Mouse (Mus musculus): Measurements from ENCODE around the gene Wnt3a. TPM values are rescaled to one million over a fixed set of nuclear protein-coding genes. Genes with fewer than 3 reads are reported as not detected.

Gene Wnt3a
- polyA plus RNA-seq, 1 experiment from 2014 or later = 0.45 TPM

DNA sequence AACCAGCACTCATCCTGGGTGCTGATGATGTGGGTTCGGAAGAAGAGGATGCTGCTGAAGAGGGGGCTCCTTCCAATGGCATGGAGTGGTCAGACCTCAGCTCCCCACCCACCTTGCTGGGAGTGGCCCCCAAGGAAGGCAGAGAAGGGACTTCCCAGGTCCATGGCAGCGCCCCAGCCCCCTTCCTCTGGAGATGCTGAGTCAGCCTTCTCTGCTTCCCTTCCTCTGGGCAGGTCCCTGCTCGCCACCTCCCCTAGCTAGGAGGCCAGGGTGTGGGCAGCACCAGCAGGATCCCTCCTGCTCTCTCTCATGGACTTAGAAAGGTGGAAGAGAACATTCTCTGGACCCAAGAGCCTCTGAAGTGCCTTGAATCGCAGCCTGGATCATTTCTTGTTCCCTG is 12.5 kb downstream of the Wnt3a start:
- Histone ChIP-seq H3K4me1 (ENCODE audit: control insufficient read depth, insufficient read depth, low read depth, low read length) (no peaks in the 10 kb centered on the region; the same call in 1 of the 2 replicates), H3K9ac (ENCODE audit: low read depth, low read length) (no peak overlapping the region), H3K9me3 (ENCODE audit: control insufficient read depth, low read length) (no peaks in the 10 kb centered on the region), H3K36me3 (ENCODE audit: control insufficient read depth, insufficient read depth, low read length) (no peaks in the 10 kb centered on the region), H3K4me2 (ENCODE audit: low read length) (no peak overlapping the region), H3K27me3 (replicated peaks; ENCODE audit: control insufficient read depth, insufficient read depth, low read length) (no peaks in the 10 kb centered on the region), H3K27ac (ENCODE audit: low read depth, low read length) (no peak overlapping the region), H3K4me3 (ENCODE audit: low read length) (no peak overlapping the region)
- no peak for ATAC-seq
- 72% methylated on average over 4 of the region's 4 CpGs for WGBS

DNA sequence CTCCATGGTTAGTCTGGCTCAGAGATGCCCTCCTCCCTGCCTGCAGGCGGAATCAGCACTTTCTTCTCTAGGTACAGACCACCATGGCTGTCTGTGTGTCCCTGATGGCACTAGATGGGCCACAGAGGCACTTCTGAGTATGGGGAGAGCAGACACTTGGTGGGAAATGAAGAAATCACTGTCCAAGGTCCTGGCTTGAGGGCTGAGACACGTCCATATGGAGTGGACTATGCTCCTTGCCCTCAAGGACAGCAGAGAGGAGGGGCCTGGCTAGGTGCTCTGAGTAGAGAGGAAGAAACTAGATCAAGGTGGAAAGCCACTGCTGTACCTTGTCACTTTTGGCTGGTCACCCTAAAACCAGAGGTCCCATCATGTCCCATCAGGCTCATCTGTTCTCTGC is 13.7 kb downstream of the Wnt3a start:
- H3K9ac ChIP-seq (ENCODE audit: low read depth, low read length) = no peak overlapping the region
- H3K27ac ChIP-seq (ENCODE audit: low read depth, low read length) = no peak overlapping the region
- 39% methylated on average over 2 of the region's 2 CpGs for WGBS
- H3K36me3 ChIP-seq (ENCODE audit: control insufficient read depth, insufficient read depth, low read length) = no peaks in the 10 kb centered on the region
- H3K4me3 ChIP-seq (ENCODE audit: low read length) = no peak overlapping the region
- no peaks in the 10 kb centered on the region for H3K27me3 ChIP-seq (replicated peaks; ENCODE audit: control insufficient read depth, insufficient read depth, low read length)
- no peak overlapping the region for H3K4me2 ChIP-seq (ENCODE audit: low read length)
- no peaks in the 10 kb centered on the region for H3K9me3 ChIP-seq (ENCODE audit: control insufficient read depth, low read length)
- no peak for ATAC-seq
- H3K4me1 ChIP-seq (ENCODE audit: control insufficient read depth, insufficient read depth, low read depth, low read length) = no peaks in the 10 kb centered on the region

- Histone ChIP-seq H3K9me3 (ENCODE audit: control insufficient read depth, low read length) (no peaks in the 10 kb centered on the region), H3K4me3 (ENCODE audit: low read length) (no peak overlapping the region), H3K36me3 (ENCODE audit: control insufficient read depth, insufficient read depth, low read length) (no peaks in the 10 kb centered on the region), H3K9ac (ENCODE audit: low read depth, low read length) (no peak overlapping the region), H3K4me2 (ENCODE audit: low read length) (no peak overlapping the region), H3K27me3 (replicated peaks; ENCODE audit: control insufficient read depth, insufficient read depth, low read length) (no peaks in the 10 kb centered on the region), H3K27ac (ENCODE audit: low read depth, low read length) (no peak overlapping the region), H3K4me1 (ENCODE audit: control insufficient read depth, insufficient read depth, low read depth, low read length) (no peaks in the 10 kb centered on the region)
- WGBS = 69% methylated on average over 3 of the region's 3 CpGs
- ATAC-seq = no peak
Measured at GRCm38 (mm10) chr11:59274184-59274583, 16.4 kb downstream of the Wnt3a start.

- no peak overlapping the region for H3K4me3 ChIP-seq (ENCODE audit: low read length)
- no peaks in the 10 kb centered on the region; the same call in 1 of the 2 replicates for H3K9me3 ChIP-seq (ENCODE audit: control insufficient read depth, low read length)
- ATAC-seq = no peak
- H3K4me1 ChIP-seq (ENCODE audit: control insufficient read depth, insufficient read depth, low read depth, low read length) = peaks cover 7% of the 10 kb centered on the region
- no peak overlapping the region for H3K27ac ChIP-seq (ENCODE audit: low read depth, low read length)
- 25% methylated on average over 6 of the region's 6 CpGs for WGBS
- no peaks in the 10 kb centered on the region for H3K36me3 ChIP-seq (ENCODE audit: control insufficient read depth, insufficient read depth, low read length)
- H3K9ac ChIP-seq (ENCODE audit: low read depth, low read length) = no peak overlapping the region
- no peak overlapping the region for H3K4me2 ChIP-seq (ENCODE audit: low read length)
- no peaks in the 10 kb centered on the region; the same call in 1 of the 2 replicates for H3K27me3 ChIP-seq (replicated peaks; ENCODE audit: control insufficient read depth, insufficient read depth, low read length)
Measured at GRCm38 (mm10) chr11:59266727-59267126, 23.8 kb downstream of the Wnt3a start.

DNA sequence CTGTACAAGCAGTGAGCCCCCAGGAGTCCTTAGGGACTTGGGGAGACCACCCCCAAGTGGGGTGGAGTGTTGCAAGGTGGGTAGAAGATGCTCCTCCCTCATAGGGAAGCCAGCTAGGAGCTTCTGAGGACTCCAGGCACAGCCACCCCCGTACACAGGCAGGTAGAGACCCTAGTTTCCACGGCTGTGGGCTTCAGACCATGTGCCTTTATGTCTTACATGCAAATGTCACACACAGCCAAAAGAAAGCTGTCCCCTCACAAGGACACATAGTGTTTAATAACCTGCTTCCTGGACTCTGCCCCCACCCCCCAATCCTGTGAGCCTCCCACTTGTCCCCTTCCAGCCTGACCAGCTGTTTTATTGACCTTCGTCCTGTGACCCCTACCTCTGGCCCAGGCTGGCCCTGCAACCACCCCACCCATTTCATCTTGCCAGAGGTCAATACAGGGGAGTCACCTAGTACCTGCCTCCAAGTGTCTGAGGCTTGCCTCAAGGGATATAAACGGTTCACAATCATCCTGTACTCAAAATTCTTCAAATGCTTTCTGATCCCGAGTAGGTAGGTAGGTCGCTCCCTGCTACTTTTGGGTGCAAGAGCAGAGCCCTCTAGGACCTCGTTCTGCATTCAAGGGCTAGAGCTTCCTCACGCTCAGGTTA is 25.3 kb downstream of the Wnt3a start:
- peaks cover 2% of the 10 kb centered on the region; the same call in 1 of the 2 replicates for H3K27me3 ChIP-seq (replicated peaks; ENCODE audit: control insufficient read depth, insufficient read depth, low read length)
- no peak overlapping the region for H3K4me2 ChIP-seq (ENCODE audit: low read length)
- H3K4me1 ChIP-seq (ENCODE audit: control insufficient read depth, insufficient read depth, low read depth, low read length) = peaks cover 7% of the 10 kb centered on the region
- H3K27ac ChIP-seq (ENCODE audit: low read depth, low read length) = no peak overlapping the region
- H3K36me3 ChIP-seq (ENCODE audit: control insufficient read depth, insufficient read depth, low read length) = no peaks in the 10 kb centered on the region
- no peaks in the 10 kb centered on the region; the same call in 1 of the 2 replicates for H3K9me3 ChIP-seq (ENCODE audit: control insufficient read depth, low read length)
- H3K9ac ChIP-seq (ENCODE audit: low read depth, low read length) = no peak overlapping the region
- no peak overlapping the region for H3K4me3 ChIP-seq (ENCODE audit: low read length)
- ATAC-seq = no peak
- 64% methylated on average over 8 of the region's 8 CpGs for WGBS

- Histone ChIP-seq H3K36me3 (ENCODE audit: control insufficient read depth, insufficient read depth, low read length) (no peaks in the 10 kb centered on the region), H3K27me3 (replicated peaks; ENCODE audit: control insufficient read depth, insufficient read depth, low read length) (peaks cover 2% of the 10 kb centered on the region; the same call in 1 of the 2 replicates), H3K4me3 (ENCODE audit: low read length) (peak overlapping the region; percentile 46), H3K9me3 (ENCODE audit: control insufficient read depth, low read length) (no peaks in the 10 kb centered on the region; the same call in 1 of the 2 replicates), H3K4me1 (ENCODE audit: control insufficient read depth, insufficient read depth, low read depth, low read length) (peaks cover 7% of the 10 kb centered on the region), H3K27ac (ENCODE audit: low read depth, low read length) (no peak overlapping the region), H3K9ac (ENCODE audit: low read depth, low read length) (peak overlapping the region; percentile 66), H3K4me2 (ENCODE audit: low read length) (peak overlapping the region; percentile 78)
- 3% methylated on average over 8 of the region's 8 CpGs for WGBS
- 0 out of 2 replicates have a peak, but pooled peaks have one; percentile 16 for ATAC-seq
Measured at GRCm38 (mm10) chr11:59264593-59264992, 26.0 kb downstream of the Wnt3a start.

GRCm38 (mm10) chr11:59263870-59264563 is 26.5 kb downstream of the Wnt3a start:
- Histone ChIP-seq H3K9me3 (ENCODE audit: control insufficient read depth, low read length) (no peaks in the 10 kb centered on the region; the same call in 1 of the 2 replicates), H3K27ac (ENCODE audit: low read depth, low read length) (peak overlapping the region; percentile 30; the same call in 1 of the 2 replicates), H3K9ac (ENCODE audit: low read depth, low read length) (peak overlapping the region; percentile 66), H3K27me3 (replicated peaks; ENCODE audit: control insufficient read depth, insufficient read depth, low read length) (peaks cover 2% of the 10 kb centered on the region; the same call in 1 of the 2 replicates), H3K4me3 (ENCODE audit: low read length) (peak overlapping the region; percentile 46), H3K36me3 (ENCODE audit: control insufficient read depth, insufficient read depth, low read length) (no peaks in the 10 kb centered on the region), H3K4me1 (ENCODE audit: control insufficient read depth, insufficient read depth, low read depth, low read length) (peaks cover 7% of the 10 kb centered on the region), H3K4me2 (ENCODE audit: low read length) (peak overlapping the region; percentile 78)
- ATAC-seq = peak; percentile 93
- under 1% methylated on average over 55 of the region's 56 CpGs for WGBS

DNA sequence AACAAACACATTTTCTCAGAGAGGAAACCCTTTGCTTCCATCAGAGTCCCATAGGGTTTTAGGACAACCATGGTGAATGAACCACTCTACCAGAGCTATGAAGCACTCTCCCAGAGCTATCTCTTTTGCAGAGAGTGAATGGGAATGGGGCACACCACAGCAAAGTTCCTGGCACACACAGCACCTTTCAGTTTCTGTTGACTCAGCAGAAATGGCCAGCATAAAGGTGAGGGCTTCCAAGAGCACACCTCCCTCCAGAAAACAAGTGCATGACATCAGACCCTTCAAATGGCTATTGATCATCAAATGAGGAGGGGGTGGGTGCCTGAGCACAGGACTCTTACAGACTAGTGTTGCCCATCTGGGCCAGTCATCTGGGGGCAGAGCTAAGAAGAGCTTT is 28.2 kb downstream of the Wnt3a start:
- Histone ChIP-seq H3K36me3 (ENCODE audit: control insufficient read depth, insufficient read depth, low read length) (no peaks in the 10 kb centered on the region), H3K9ac (ENCODE audit: low read depth, low read length) (no peak overlapping the region), H3K4me2 (ENCODE audit: low read length) (no peak overlapping the region), H3K27ac (ENCODE audit: low read depth, low read length) (no peak overlapping the region), H3K27me3 (replicated peaks; ENCODE audit: control insufficient read depth, insufficient read depth, low read length) (peaks cover 2% of the 10 kb centered on the region; the same call in 1 of the 2 replicates), H3K4me1 (ENCODE audit: control insufficient read depth, insufficient read depth, low read depth, low read length) (peaks cover 7% of the 10 kb centered on the region), H3K9me3 (ENCODE audit: control insufficient read depth, low read length) (no peaks in the 10 kb centered on the region), H3K4me3 (ENCODE audit: low read length) (no peak overlapping the region)
- no peak for ATAC-seq

DNA sequence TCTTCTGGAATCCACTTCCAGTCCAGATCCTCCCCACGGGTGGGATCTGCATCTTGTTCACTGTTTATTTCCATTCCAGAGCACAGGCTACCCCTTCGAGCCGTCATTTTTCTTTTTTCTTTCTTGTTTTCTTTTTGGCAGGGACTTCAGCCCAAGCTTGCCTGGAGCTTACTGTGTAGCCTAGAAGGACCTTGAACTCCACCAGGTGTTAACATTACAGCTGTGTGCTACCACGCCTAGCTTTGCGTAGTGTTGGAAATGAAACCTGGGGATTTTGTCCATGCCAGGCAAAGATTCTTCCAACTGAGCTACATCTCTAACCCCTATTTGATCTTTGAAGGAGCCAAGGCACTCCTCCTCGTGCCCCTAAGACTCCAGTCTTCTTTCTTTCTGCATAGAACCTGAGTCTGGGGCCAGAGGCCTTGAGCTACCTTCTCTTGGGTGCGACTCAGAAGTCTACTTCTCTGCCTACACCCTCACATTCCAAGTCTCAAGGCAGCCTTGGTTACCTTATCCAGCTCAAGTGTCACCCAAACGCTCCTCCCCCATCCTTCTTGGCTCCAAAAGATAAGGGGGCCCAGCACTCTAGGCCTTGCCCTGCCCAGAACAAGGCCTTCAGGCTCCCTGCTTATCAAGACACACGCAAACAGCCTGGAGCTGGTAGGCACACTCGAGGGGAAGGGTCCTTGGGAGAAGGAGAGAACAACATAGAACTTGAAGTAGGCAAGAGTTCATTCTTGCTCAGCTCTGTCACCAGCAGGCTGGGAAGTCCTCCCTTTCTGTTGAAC is 29.7 kb downstream of the Wnt3a start:
- Histone ChIP-seq H3K36me3 (ENCODE audit: control insufficient read depth, insufficient read depth, low read length) (no peaks in the 10 kb centered on the region), H3K27me3 (replicated peaks; ENCODE audit: control insufficient read depth, insufficient read depth, low read length) (peaks cover 2% of the 10 kb centered on the region; the same call in 1 of the 2 replicates), H3K9me3 (ENCODE audit: control insufficient read depth, low read length) (no peaks in the 10 kb centered on the region), H3K4me2 (ENCODE audit: low read length) (no peak overlapping the region), H3K4me1 (ENCODE audit: control insufficient read depth, insufficient read depth, low read depth, low read length) (peaks cover 7% of the 10 kb centered on the region), H3K27ac (ENCODE audit: low read depth, low read length) (no peak overlapping the region), H3K4me3 (ENCODE audit: low read length) (no peak overlapping the region), H3K9ac (ENCODE audit: low read depth, low read length) (no peak overlapping the region)
- WGBS = 85% methylated on average over 10 of the region's 10 CpGs
- ATAC-seq = no peak

All from hindbrain, embryonic 16.5 days (tissue).